Mouse (Mus musculus): ENCODE data around the gene Mrpl41. TPM values are rescaled to one million over a fixed set of nuclear protein-coding genes. Genes with fewer than 3 reads are reported as not detected.
"Not testable (repeated sequence)": the region's sequence is repeated elsewhere in the genome, so short reads cannot be mapped to it uniquely, and the experiment has no call there.

Gene Mrpl41
- polyA plus RNA-seq, 1 experiment: 140 TPM

DNA sequence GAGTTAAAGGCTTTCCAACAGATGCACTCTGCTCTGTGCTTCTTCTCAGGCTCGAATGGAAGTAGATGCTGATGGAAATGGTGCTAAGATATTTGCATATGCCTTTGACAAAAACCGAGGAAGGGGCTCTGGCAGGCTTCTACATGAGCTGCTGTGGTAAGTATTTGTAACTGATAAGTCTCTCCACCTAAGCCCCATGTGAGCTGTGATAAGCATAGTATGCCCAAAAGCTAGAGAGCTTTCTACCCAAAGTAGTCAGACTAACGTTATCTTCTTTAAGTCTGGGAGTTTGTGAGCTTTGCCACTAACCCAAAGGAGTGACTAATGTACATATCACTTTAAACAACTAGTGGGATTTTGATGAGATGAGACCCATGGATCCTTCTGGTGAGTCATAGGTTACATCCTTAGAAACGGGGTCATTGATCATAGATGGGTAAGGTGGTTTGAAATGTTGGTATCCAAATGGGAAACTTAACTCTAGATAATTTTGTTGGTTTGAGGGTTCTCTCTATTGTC is 22.3 kb downstream of the Mrpl41 start:
- 87% methylated on average over 4 of the region's 4 CpGs for WGBS
- TF ChIP-seq CTCF (IDR thresholded peaks at IDR 0.05; ENCODE audit: borderline replicate concordance, insufficient read depth, low read depth, low read length): no peak
- TF ChIP-seq POLR2A (IDR thresholded peaks at IDR 0.05; ENCODE audit: borderline replicate concordance, insufficient read depth, low read length): no peak
- peaks cover 5% of the 10 kb centered on the region for H3K4me1 ChIP-seq (ENCODE audit: control insufficient read depth, insufficient read depth, low read length)
- H3K27me3 ChIP-seq (ENCODE audit: control insufficient read depth, insufficient read depth, low read length): no peaks in the 10 kb centered on the region
- no peak for DNase-seq
- no peak overlapping the region for H3K27ac ChIP-seq (ENCODE audit: insufficient read depth, low read length)
- no peak overlapping the region for H3K4me3 ChIP-seq (replicated peaks; ENCODE audit: insufficient read depth, low read depth, low read length)

DNA sequence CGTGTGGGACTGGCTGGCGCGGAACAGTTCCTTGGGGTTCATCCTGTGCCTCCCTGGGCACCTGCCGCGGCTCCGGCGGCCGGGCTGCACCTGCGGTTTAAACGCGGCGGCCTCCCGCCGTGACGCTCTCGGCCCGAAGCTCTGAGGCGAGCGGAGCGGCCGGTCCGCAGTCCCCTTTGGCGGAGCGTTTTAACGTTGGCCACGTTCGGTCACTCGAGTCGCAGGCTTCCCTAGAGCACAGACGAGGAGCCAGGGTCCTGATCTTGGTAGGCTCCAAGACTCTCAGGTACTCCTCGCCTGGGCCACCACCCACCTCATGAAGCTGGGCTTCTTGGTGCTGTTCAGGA is 24.7 kb downstream of the Mrpl41 start:
- no peaks in the 10 kb centered on the region for H3K27me3 ChIP-seq (ENCODE audit: control insufficient read depth, insufficient read depth, low read length)
- H3K4me3 ChIP-seq (replicated peaks; ENCODE audit: insufficient read depth, low read depth, low read length): peak overlapping the region; percentile 76
- peak in 1 of 2 experiments; percentile 25 for DNase-seq
- no peak overlapping the region for H3K27ac ChIP-seq (ENCODE audit: insufficient read depth, low read length)
- WGBS: under 1% methylated on average over 31 of the region's 31 CpGs
- no peak for TF ChIP-seq POLR2A (IDR thresholded peaks at IDR 0.05; ENCODE audit: borderline replicate concordance, insufficient read depth, low read length)
- no peak for TF ChIP-seq CTCF (IDR thresholded peaks at IDR 0.05; ENCODE audit: borderline replicate concordance, insufficient read depth, low read depth, low read length)
- H3K4me1 ChIP-seq (ENCODE audit: control insufficient read depth, insufficient read depth, low read length): peaks cover 5% of the 10 kb centered on the region

DNA sequence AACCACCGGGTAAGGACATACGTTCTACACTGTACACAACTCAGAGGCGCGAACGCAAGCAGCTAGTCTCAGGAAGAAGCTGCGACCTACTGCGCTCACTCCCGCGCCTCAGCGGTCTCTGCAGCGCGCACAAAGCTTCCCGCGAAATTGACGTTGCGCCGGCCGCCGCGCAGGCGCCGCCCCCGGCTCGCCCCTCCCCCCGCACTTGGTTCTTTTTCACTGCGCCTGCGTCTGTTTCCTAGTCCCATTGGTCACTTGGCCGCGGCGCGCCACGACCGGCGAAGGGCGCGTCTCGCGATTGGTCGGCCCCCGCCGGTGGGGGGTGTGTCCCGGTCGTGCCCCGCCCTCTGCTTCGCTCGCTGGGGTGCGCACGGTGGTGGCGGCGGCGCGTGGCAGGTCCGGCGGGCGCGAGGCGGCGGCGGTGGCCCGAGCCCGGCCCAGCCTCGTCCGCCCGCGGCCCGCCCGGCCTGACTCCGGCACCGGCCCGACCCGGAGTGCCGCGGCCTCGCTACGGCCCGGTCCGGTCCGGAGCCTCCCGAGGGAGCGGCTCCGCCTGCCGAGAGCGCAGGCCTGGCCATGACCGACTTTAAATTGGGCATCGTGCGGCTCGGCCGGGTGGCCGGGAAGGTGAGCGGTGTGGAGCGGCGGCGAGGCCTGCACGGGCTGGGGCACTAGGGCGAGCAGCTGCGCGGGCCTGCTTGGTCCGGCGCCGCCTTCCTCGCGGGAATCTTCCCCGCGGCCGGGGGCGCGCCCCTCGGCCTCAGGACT is 25.3 kb downstream of the Mrpl41 start, which contains the start of gene Zmynd19:
Zmynd19 (plus strand) TSS at position 372 of the 768 bp plus-strand sequence.
- Histone ChIP-seq H3K27ac (ENCODE audit: insufficient read depth, low read length) (no peak within 1 kb of the TSS), H3K4me1 (ENCODE audit: control insufficient read depth, insufficient read depth, low read length) (peaks cover 5% of the 10 kb centered on the region), H3K27me3 (ENCODE audit: control insufficient read depth, insufficient read depth, low read length) (no peaks in the 10 kb centered on the region), H3K4me3 (replicated peaks; ENCODE audit: insufficient read depth, low read depth, low read length) (peak within 1 kb of the TSS; percentile 76)
- DNase-seq: peak; percentile 98
- TF ChIP-seq CTCF (IDR thresholded peaks at IDR 0.05; ENCODE audit: borderline replicate concordance, insufficient read depth, low read depth, low read length) (no peak), POLR2A (IDR thresholded peaks at IDR 0.05; ENCODE audit: borderline replicate concordance, insufficient read depth, low read length) (peak; percentile 70)
- WGBS: 1% methylated on average over 106 of the region's 108 CpGs

DNA sequence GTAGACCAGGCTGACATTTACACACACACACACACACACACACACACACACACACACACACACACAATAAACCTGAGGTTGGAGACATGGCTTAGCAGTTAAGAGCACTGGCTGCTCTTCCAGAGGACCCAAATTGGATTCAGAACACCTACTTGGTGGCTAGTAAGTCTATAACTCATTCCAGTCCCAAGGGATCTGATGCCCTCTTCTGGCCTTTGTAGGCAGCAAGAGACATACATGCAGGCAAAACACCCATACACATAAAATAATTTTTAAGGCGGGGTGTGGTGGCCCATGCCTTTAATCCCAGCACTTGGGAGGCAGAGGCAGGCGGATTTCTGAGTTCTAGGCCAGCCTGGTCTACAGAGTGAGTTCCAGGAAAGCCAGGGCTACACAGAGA is 30.6 kb downstream of the Mrpl41 start:
- 56% methylated on average over 2 of the region's 2 CpGs for WGBS
- peak in 1 of 2 experiments; percentile 26 for DNase-seq

DNA sequence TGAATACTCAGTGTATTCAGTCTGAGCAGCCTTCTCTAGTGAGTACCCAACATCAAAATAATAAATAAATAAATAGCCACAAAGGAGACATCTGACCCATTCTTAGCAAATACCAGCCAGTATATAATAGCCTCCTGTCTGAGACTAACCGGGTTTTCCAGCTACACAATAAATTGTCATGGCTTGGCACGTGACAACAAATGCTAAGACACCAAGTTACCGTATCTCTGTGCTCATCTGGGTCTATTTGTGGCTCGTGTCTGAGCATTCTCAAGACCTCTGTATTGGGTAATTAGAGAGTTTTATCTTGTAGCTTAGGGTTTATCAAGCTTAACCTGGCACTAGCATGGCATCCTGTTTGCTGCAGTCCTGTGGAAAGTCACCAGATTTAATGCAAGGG is 32.8 kb downstream of the Mrpl41 start:
- TF ChIP-seq CTCF (IDR thresholded peaks at IDR 0.05; ENCODE audit: borderline replicate concordance, insufficient read depth, low read depth, low read length) (no peak), POLR2A (IDR thresholded peaks at IDR 0.05; ENCODE audit: borderline replicate concordance, insufficient read depth, low read length) (no peak)
- H3K27ac ChIP-seq (ENCODE audit: insufficient read depth, low read length): no peak overlapping the region
- H3K4me3 ChIP-seq (replicated peaks; ENCODE audit: insufficient read depth, low read depth, low read length): no peak overlapping the region
- no peak for DNase-seq
- no peaks in the 10 kb centered on the region for H3K27me3 ChIP-seq (ENCODE audit: control insufficient read depth, insufficient read depth, low read length)
- WGBS: 70% methylated on average over 4 of the region's 4 CpGs
- no peaks in the 10 kb centered on the region for H3K4me1 ChIP-seq (ENCODE audit: control insufficient read depth, insufficient read depth, low read length)

More for the DNA sequence above, 30.6 kb downstream of the Mrpl41 start:
- not testable (repeated sequence) for H3K27ac ChIP-seq (ENCODE audit: insufficient read depth, low read length); H3K27me3 ChIP-seq (ENCODE audit: control insufficient read depth, insufficient read depth, low read length); H3K4me1 ChIP-seq (ENCODE audit: control insufficient read depth, insufficient read depth, low read length); H3K4me3 ChIP-seq (replicated peaks; ENCODE audit: insufficient read depth, low read depth, low read length)
- TF ChIP-seq CTCF (IDR thresholded peaks at IDR 0.05; ENCODE audit: borderline replicate concordance, insufficient read depth, low read depth, low read length): peak; percentile 24; the same call in 1 of the 2 replicates

DNA sequence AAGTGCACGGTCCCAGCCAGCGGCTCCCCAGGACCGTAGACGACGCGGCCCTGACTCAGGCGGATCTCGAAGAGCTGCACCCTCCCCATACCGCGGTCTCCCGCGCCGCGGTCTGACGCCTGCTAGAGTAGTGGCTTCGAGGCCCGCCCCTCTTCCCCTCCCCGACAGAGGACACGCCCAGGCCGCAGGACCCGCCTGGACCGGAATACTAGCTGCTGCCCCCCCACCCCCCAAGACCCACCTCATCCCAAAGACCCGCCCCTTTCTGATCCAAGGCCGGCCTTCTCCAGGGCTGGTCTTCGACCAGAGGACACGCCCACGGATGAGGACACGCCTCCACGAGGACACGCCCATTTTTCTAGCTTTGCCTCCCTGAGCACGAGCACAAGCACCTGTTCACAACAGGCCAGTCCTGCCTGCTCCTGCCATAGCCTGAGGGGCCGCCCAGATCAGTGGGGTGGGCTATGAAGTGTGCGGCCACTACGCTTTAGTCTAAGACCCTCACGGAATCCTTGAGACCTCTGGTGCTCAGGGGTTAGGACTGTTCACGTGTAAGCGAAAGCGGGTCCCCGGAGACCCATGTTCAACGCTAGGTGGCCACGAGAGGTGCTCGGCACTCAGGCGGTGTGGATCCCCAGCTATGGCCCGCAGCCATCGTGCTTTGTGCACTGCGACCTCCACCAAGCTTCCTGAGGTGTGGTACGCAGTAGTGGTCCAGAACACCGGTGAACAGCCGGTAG is 39.7 kb downstream of the Mrpl41 start, which contains the start of gene Arrdc1:
Arrdc1 (minus strand) TSS at position 196 of the 740 bp plus-strand sequence.
- Histone ChIP-seq H3K4me3 (replicated peaks; ENCODE audit: insufficient read depth, low read depth, low read length) (peak within 1 kb of the TSS; percentile 64), H3K27me3 (ENCODE audit: control insufficient read depth, insufficient read depth, low read length) (no peaks in the 10 kb centered on the region), H3K4me1 (ENCODE audit: control insufficient read depth, insufficient read depth, low read length) (peaks cover 6% of the 10 kb centered on the region), H3K27ac (ENCODE audit: insufficient read depth, low read length) (peak within 1 kb of the TSS; percentile 1; the same call in 1 of the 2 replicates)
- DNase-seq: peak; percentile 84 to 88
- under 1% methylated on average over 49 of the region's 49 CpGs for WGBS
- TF ChIP-seq POLR2A (IDR thresholded peaks at IDR 0.05; ENCODE audit: borderline replicate concordance, insufficient read depth, low read length): 0 out of 2 replicates have a peak, but pooled peaks have one; percentile 29
- TF ChIP-seq CTCF (IDR thresholded peaks at IDR 0.05; ENCODE audit: borderline replicate concordance, insufficient read depth, low read depth, low read length): peak; percentile 35; the same call in 1 of the 2 replicates

DNA sequence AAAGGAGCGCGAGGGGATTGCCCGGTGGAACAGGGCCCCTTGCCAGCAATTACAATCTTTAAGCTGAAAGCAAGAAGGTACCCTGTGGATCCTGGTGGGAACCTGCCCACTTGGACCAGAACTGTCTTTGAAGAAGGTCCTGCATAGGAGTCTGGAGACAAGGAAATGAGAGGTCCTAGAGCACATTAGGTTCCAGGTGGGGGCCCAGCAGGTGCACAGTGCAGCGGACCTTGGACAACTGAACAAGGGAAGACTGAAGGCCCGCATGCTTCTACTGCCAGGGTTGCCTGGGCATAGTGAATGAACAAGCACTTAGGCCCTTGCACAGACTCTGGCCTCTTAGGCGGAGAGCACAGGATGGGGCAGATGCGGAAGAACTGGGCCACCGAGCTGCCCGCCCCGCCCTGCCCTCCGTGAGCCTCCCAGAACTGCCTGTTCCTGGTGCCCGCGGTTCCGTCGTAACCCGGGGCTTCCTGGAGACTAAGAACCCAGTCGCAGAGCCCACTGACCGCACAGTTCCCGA is 40.4 kb downstream of the Mrpl41 start:
- peak; percentile 58 to 64 for DNase-seq
- WGBS: 3% methylated on average over 19 of the region's 19 CpGs
- H3K27me3 ChIP-seq (ENCODE audit: control insufficient read depth, insufficient read depth, low read length): no peaks in the 10 kb centered on the region
- peaks cover 6% of the 10 kb centered on the region for H3K4me1 ChIP-seq (ENCODE audit: control insufficient read depth, insufficient read depth, low read length)
- no peak for TF ChIP-seq POLR2A (IDR thresholded peaks at IDR 0.05; ENCODE audit: borderline replicate concordance, insufficient read depth, low read length)
- no peak for TF ChIP-seq CTCF (IDR thresholded peaks at IDR 0.05; ENCODE audit: borderline replicate concordance, insufficient read depth, low read depth, low read length)
- H3K4me3 ChIP-seq (replicated peaks; ENCODE audit: insufficient read depth, low read depth, low read length): peak overlapping the region; percentile 64
- peak overlapping the region; percentile 1; the same call in 1 of the 2 replicates for H3K27ac ChIP-seq (ENCODE audit: insufficient read depth, low read length)
